Mouse (Mus musculus): ENCODE measurements around the gene Zfp341. TPM values are rescaled to one million over a fixed set of nuclear protein-coding genes. Genes with fewer than 3 reads are reported as not detected.

Zfp341 gene
- total RNA-seq, 4 experiments from 2014 or later: 8.6 to 10.8 (median 9.3) TPM

- DNase-seq (ENCODE audit: low spot score in 2 of 2): no peak
Observed at GRCm38 (mm10) chr2:154584931-154585601, 28.0 kb upstream of the Zfp341 start.

- no peak for DNase-seq (ENCODE audit: low spot score in 2 of 2)
Observed at GRCm38 (mm10) chr2:154586405-154586804, 26.7 kb upstream of the Zfp341 start.

- no peak for DNase-seq (ENCODE audit: low spot score in 2 of 2)
Observed at GRCm38 (mm10) chr2:154589051-154589450, 24.0 kb upstream of the Zfp341 start.

- DNase-seq (ENCODE audit: low spot score in 2 of 2): no peak
Observed at GRCm38 (mm10) chr2:154591239-154591638, 21.9 kb upstream of the Zfp341 start.

- no peak for DNase-seq (ENCODE audit: low spot score in 2 of 2)
Observed at GRCm38 (mm10) chr2:154593025-154593424, 20.1 kb upstream of the Zfp341 start.

- no peak for DNase-seq (ENCODE audit: low spot score in 2 of 2)
Observed at GRCm38 (mm10) chr2:154595775-154596174, 17.3 kb upstream of the Zfp341 start.

- DNase-seq (ENCODE audit: low spot score in 2 of 2): no peak
Observed at GRCm38 (mm10) chr2:154597399-154597798, 15.7 kb upstream of the Zfp341 start.

GRCm38 (mm10) chr2:154600586-154600985 is 12.5 kb upstream of the Zfp341 start:
- DNase-seq (ENCODE audit: low spot score in 2 of 2): no peak

- no peak for DNase-seq (ENCODE audit: low spot score in 2 of 2)
Observed at GRCm38 (mm10) chr2:154601324-154601723, 11.8 kb upstream of the Zfp341 start.

GRCm38 (mm10) chr2:154603007-154603637 is 10.0 kb upstream of the Zfp341 start:
- no peak for DNase-seq (ENCODE audit: low spot score in 2 of 2)

GRCm38 (mm10) chr2:154603638-154604153 is 9.4 kb upstream of the Zfp341 start, which contains the start of gene Pxmp4:
Gene Pxmp4, minus strand, starts transcription at chr2:154603708.
- DNase-seq (ENCODE audit: low spot score in 2 of 2): peak; percentile 99 to 100

- DNase-seq (ENCODE audit: low spot score in 2 of 2): no peak
Observed at GRCm38 (mm10) chr2:154604156-154604555, 8.9 kb upstream of the Zfp341 start.

GRCm38 (mm10) chr2:154606965-154607364 is 6.1 kb upstream of the Zfp341 start:
- no peak for DNase-seq (ENCODE audit: low spot score in 2 of 2)

- DNase-seq (ENCODE audit: low spot score in 2 of 2): no peak
Observed at GRCm38 (mm10) chr2:154609050-154609767, 3.9 kb upstream of the Zfp341 start.

- DNase-seq (ENCODE audit: low spot score in 2 of 2): no peak
Observed at GRCm38 (mm10) chr2:154614841-154615576, 1.9 kb downstream of the Zfp341 start.

GRCm38 (mm10) chr2:154615674-154616073 is 2.6 kb downstream of the Zfp341 start:
- DNase-seq (ENCODE audit: low spot score in 2 of 2): no peak

- no peak for DNase-seq (ENCODE audit: low spot score in 2 of 2)
Observed at GRCm38 (mm10) chr2:154617061-154617460, 4.0 kb downstream of the Zfp341 start.

- DNase-seq (ENCODE audit: low spot score in 2 of 2): no peak
Observed at GRCm38 (mm10) chr2:154621684-154622083, 8.6 kb downstream of the Zfp341 start.

GRCm38 (mm10) chr2:154624137-154624536 is 11.0 kb downstream of the Zfp341 start:
- DNase-seq (ENCODE audit: low spot score in 2 of 2): no peak

- peak in 1 of 2 experiments; percentile 42 for DNase-seq (ENCODE audit: low spot score in 2 of 2)
Observed at GRCm38 (mm10) chr2:154630531-154630930, 17.4 kb downstream of the Zfp341 start.

GRCm38 (mm10) chr2:154632203-154632780 is 19.2 kb downstream of the Zfp341 start:
- DNase-seq (ENCODE audit: low spot score in 2 of 2): no peak

Data from layer of hippocampus, adult 8-10 months (tissue).